In genomic region chr14:31134015-31135000, GRCm38 (mm10) we compare ENCODE assay signal across 12 mouse cellular contexts. TPM values are rescaled to one million over a fixed set of nuclear protein-coding genes. Genes with fewer than 3 reads are reported as not detected.
DNase-seq lines count a peak whose midpoint lies in the region; ATAC-seq lines count a peak whose summit lies in the region.
"Had no signal": no experiment of that assay in that cellular context is flagged by ENCODE, and none has a peak within 500 bp of the region (broad histone marks: within the 10 kb centered on the region; RNA-seq: fewer than 3 reads in every experiment).

No protein-coding gene starts in this region.

- H3K27ac ChIP-seq in limb, embryonic 13.5 days: no peak overlapping the region
- H3K27ac ChIP-seq in limb, embryonic 10.5 days: no peak overlapping the region
- peak overlapping the region; percentile 64 for H3K27ac ChIP-seq in forebrain, embryonic 16.5 days (ENCODE audit: low read length)
- H3K27ac ChIP-seq: liver, embryonic 14.5 days had no signal

- H3K27me3 ChIP-seq in limb, embryonic 13.5 days: no peaks in the 10 kb centered on the region
- no peaks in the 10 kb centered on the region for H3K27me3 ChIP-seq in limb, embryonic 10.5 days (ENCODE audit: low read depth, poor library complexity, severe bottlenecking)
- H3K27me3 ChIP-seq in forebrain, embryonic 16.5 days (replicated peaks; ENCODE audit: control insufficient read depth, insufficient read depth, low read length): no peaks in the 10 kb centered on the region

- H3K4me3 ChIP-seq in limb, embryonic 13.5 days: 0 out of 2 replicates have a peak overlapping the region, but pooled peaks have one; percentile 91
- no peak overlapping the region for H3K4me3 ChIP-seq in limb, embryonic 10.5 days
- no peak overlapping the region for H3K4me3 ChIP-seq in forebrain, embryonic 16.5 days (replicated peaks; ENCODE audit: low read length)

- H3K4me2 ChIP-seq in limb, embryonic 13.5 days (replicated peaks): peak overlapping the region; percentile 96; the same call in 1 of the 2 replicates
- no peak overlapping the region for H3K4me2 ChIP-seq in forebrain, embryonic 16.5 days (ENCODE audit: low read length)

- ATAC-seq in limb, embryonic 13.5 days (ENCODE audit: low FRiP score, low read depth): no peak
- ATAC-seq in forebrain, embryonic 16.5 days: peak; percentile 11; the same call in 1 of the 2 replicates
- no peak for ATAC-seq in megakaryocyte progenitor cell, adult 5-6 weeks (replicated peaks; ENCODE audit: poor library complexity)
- ATAC-seq: activated CD4-positive, CD25-positive, alpha-beta regulatory T cell, adult 4 months; CD4-positive, CD25-positive, alpha-beta regulatory T cell, adult 4 months had no signal

- H3K9me3 ChIP-seq in limb, embryonic 13.5 days: no peaks in the 10 kb centered on the region
- H3K9me3 ChIP-seq in limb, embryonic 10.5 days (replicated peaks): no peaks in the 10 kb centered on the region
- H3K9me3 ChIP-seq in forebrain, embryonic 16.5 days (ENCODE audit: control insufficient read depth, low read length): no peaks in the 10 kb centered on the region

- H3K9ac ChIP-seq in limb, embryonic 13.5 days: 0 out of 2 replicates have a peak overlapping the region, but pooled peaks have one; percentile 96
- no peak overlapping the region for H3K9ac ChIP-seq in forebrain, embryonic 16.5 days (replicated peaks; ENCODE audit: low read depth, low read length)
- H3K9ac ChIP-seq: liver, embryonic 14.5 days had no signal

- H3K4me1 ChIP-seq in limb, embryonic 13.5 days: peaks cover 42% of the 10 kb centered on the region
- peaks cover 42% of the 10 kb centered on the region for H3K4me1 ChIP-seq in limb, embryonic 10.5 days
- H3K4me1 ChIP-seq in forebrain, embryonic 16.5 days (replicated peaks; ENCODE audit: control insufficient read depth, insufficient read depth, low read length): peaks cover 43% of the 10 kb centered on the region

- WGBS in limb, embryonic 13.5 days: 86% methylated on average over 25 of the region's 25 CpGs
- 94% methylated on average over 25 of the region's 25 CpGs for WGBS in limb, embryonic 10.5 days
- 61% methylated on average over 25 of the region's 25 CpGs for WGBS in forebrain, embryonic 16.5 days

- H3K36me3 ChIP-seq in limb, embryonic 13.5 days: peaks cover 54% of the 10 kb centered on the region
- peaks cover 69% of the 10 kb centered on the region for H3K36me3 ChIP-seq in limb, embryonic 10.5 days
- H3K36me3 ChIP-seq in forebrain, embryonic 16.5 days (ENCODE audit: control insufficient read depth, insufficient read depth): no peaks in the 10 kb centered on the region; the same call in 1 of the 2 replicates

- peak; percentile 5 for DNase-seq in gastrocnemius, postnatal 25 days
- no peak for DNase-seq in gastrocnemius, adult 8-10 months (ENCODE audit: low spot score in 2 of 2)
- DNase-seq in limb, embryonic 10.5 days (ENCODE audit: low spot score): no peak
- DNase-seq in Muller cell, postnatal 12 days (ENCODE audit: inconsistent ontology term): peak; percentile 77
- no peak for DNase-seq in frontal cortex, postnatal 10 days (ENCODE audit: low spot score in 2 of 2)

RNA-seq across cellular contexts. Expression of gene Nt5dc2, which starts 3.5 kb away (rescaled TPM):
- total RNA-seq in gastrocnemius, postnatal 25 days (2021): 1 to 10 TPM; 2.6 to 4.1 TPM
- total RNA-seq in gastrocnemius, adult 8-10 months (2022): 1 to 10 TPM in 1 of 4 experiments, under 1 TPM in 3; 0.32 to 1.1 (median 0.74) TPM
- 341 and 354 TPM in 2 replicates for polyA plus RNA-seq in limb, embryonic 13.5 days (2015; fragmentation: Nextera tagmentation; extraction: Ambion mirVana)
- 638 and 656 TPM in 2 replicates for polyA plus RNA-seq in limb, embryonic 10.5 days (2016; fragmentation: Nextera tagmentation; extraction: Ambion mirVana)
- 146 and 165 TPM in 2 replicates for polyA plus RNA-seq in forebrain, embryonic 16.5 days (2015; fragmentation: Nextera tagmentation; extraction: Ambion mirVana)
- 90.7 and 110 TPM in 2 replicates for total RNA-seq in megakaryocyte progenitor cell, adult 5-6 weeks (2015)
- 136 and 153 TPM in 2 replicates for total RNA-seq in megakaryocyte progenitor cell, adult 5-6 weeks (2017)
- polyA plus RNA-seq: activated CD4-positive, CD25-positive, alpha-beta regulatory T cell, adult 4 months; CD4-positive, CD25-positive, alpha-beta regulatory T cell, adult 4 months had no signal

RNA-seq across cellular contexts. Expression of gene Smim4, which starts 5.6 kb away (rescaled TPM):
- 10 to 100 TPM; 37.6 to 43.8 TPM for total RNA-seq in gastrocnemius, postnatal 25 days (2021)
- 10 to 100 TPM; 26.8 to 40.5 (median 34.1) TPM for total RNA-seq in gastrocnemius, adult 8-10 months (2022)
- polyA plus RNA-seq in limb, embryonic 13.5 days (2015; fragmentation: Nextera tagmentation; extraction: Ambion mirVana): 68.5 and 70.1 TPM in 2 replicates
- polyA plus RNA-seq in limb, embryonic 10.5 days (2016; fragmentation: Nextera tagmentation; extraction: Ambion mirVana): 54.2 and 65.3 TPM in 2 replicates
- 62.7 and 64.1 TPM in 2 replicates for polyA plus RNA-seq in forebrain, embryonic 16.5 days (2015; fragmentation: Nextera tagmentation; extraction: Ambion mirVana)
- total RNA-seq in megakaryocyte progenitor cell, adult 5-6 weeks (2015): 93.8 and 125 TPM in 2 replicates
- total RNA-seq in megakaryocyte progenitor cell, adult 5-6 weeks (2017): 45.3 and 89.8 TPM in 2 replicates

RNA-seq across cellular contexts. Expression of gene Stab1, which starts 34.1 kb away (rescaled TPM):
- total RNA-seq in gastrocnemius, postnatal 25 days (2021): 10 to 100 TPM; 15.8 to 26.6 TPM
- 1 to 10 TPM; 5.0 to 9.9 (median 6.0) TPM for total RNA-seq in gastrocnemius, adult 8-10 months (2022)
- 26.2 and 29.4 TPM in 2 replicates for polyA plus RNA-seq in limb, embryonic 13.5 days (2015; fragmentation: Nextera tagmentation; extraction: Ambion mirVana)
- polyA plus RNA-seq in limb, embryonic 10.5 days (2016; fragmentation: Nextera tagmentation; extraction: Ambion mirVana): 14.2 and 14.5 TPM in 2 replicates
- 13.0 and 13.9 TPM in 2 replicates for polyA plus RNA-seq in forebrain, embryonic 16.5 days (2015; fragmentation: Nextera tagmentation; extraction: Ambion mirVana)
- total RNA-seq in megakaryocyte progenitor cell, adult 5-6 weeks (2015): 3.2 and 6.7 TPM in 2 replicates
- total RNA-seq in megakaryocyte progenitor cell, adult 5-6 weeks (2017): 0.44 and 0.87 TPM in 2 replicates
- total RNA-seq: common myeloid progenitor, adult 5-6 weeks had no signal

Comparison
In these comparisons a context has a peak if more than half of its experiments do, and no peak if none do; other contexts are left out.
1. DNase-seq: peak in gastrocnemius, postnatal 25 days (single experiment) and Muller cell, postnatal 12 days (single experiment); none in gastrocnemius, adult 8-10 months (0 of 2), limb, embryonic 10.5 days (single experiment) and frontal cortex, postnatal 10 days (0 of 2).
2. RNA of gene Nt5dc2, which starts 3.5 kb away (total RNA-seq): 90.7 to 153 TPM in megakaryocyte progenitor cell, adult 5-6 weeks; 2.6 to 4.1 TPM in gastrocnemius, postnatal 25 days and 0.32 to 1.1 TPM in gastrocnemius, adult 8-10 months; every median in the first group is over 10 times any median in the second.